In the genomic region with DNA sequence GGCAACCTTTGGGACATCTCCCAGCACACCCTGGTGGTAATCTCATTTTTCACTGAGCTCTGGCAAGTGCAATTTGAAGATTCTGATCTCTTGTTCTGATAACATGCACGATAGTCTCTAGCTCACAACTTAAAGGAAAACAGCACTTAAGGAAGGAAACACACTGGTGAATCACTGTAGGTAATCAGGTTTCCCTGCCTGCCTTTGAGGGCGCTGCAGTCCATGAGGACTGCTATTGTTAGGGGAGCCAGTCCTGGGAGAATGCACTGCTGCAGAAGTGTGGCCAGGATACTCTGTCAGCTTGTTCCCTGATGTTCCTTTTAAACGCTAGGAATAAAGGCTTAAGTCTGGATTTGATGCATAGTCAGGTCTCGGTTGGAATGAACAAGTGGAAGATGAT, we compare ENCODE assay signal across 15 mouse cellular contexts. TPM values are rescaled to one million over a fixed set of nuclear protein-coding genes. Genes with fewer than 3 reads are reported as not detected.
A peak's percentile ranks its signal among the peaks of the same experiment; 100 is the strongest.
DNase-seq lines count a peak whose midpoint lies in the region; ATAC-seq and TF ChIP-seq lines count a peak whose summit lies in the region.
"Had no signal": no experiment of that assay in that cellular context is flagged by ENCODE, and none has a peak within 500 bp of the region (broad histone marks: within the 10 kb centered on the region; RNA-seq: fewer than 3 reads in every experiment).

No protein-coding gene starts in this region.

- peak; percentile 17 for DNase-seq in embryo, embryonic 10 days (ENCODE audit: low spot score)
- DNase-seq in embryo, embryonic 11 days: no peak
- DNase-seq in hindbrain, postnatal 0 days (ENCODE audit: low spot score): peak; percentile 52
- peak; percentile 17 for DNase-seq in urinary bladder, postnatal 14 days (ENCODE audit: low spot score)
- no peak for DNase-seq in urinary bladder, postnatal 10 days (ENCODE audit: low spot score)
- DNase-seq in stomach, postnatal 0 days (ENCODE audit: low spot score): peak; percentile 47
- no peak for DNase-seq in adrenal gland, postnatal 10 days
- DNase-seq: gastrocnemius, postnatal 14 days; lung, postnatal 14 days; right cerebral cortex, adult 18-20 months had no signal

- peak overlapping the region; percentile 81 for H3K4me3 ChIP-seq in hindbrain, postnatal 0 days (ENCODE audit: low read length)
- H3K4me3 ChIP-seq in hindbrain, embryonic 13.5 days: no peak overlapping the region
- no peak overlapping the region for H3K4me3 ChIP-seq in stomach, postnatal 0 days (ENCODE audit: low read depth, low read length)
- H3K4me3 ChIP-seq: forebrain, embryonic 10.5 days; limb, embryonic 15.5 days; myocyte had no signal

- no peak overlapping the region for H3K9ac ChIP-seq in hindbrain, postnatal 0 days (replicated peaks; ENCODE audit: low read length)
- no peak overlapping the region for H3K9ac ChIP-seq in hindbrain, embryonic 13.5 days
- no peak overlapping the region for H3K9ac ChIP-seq in stomach, postnatal 0 days (ENCODE audit: low read length)
- H3K9ac ChIP-seq: limb, embryonic 15.5 days had no signal

- WGBS in hindbrain, postnatal 0 days: 19% methylated on average over 4 of the region's 4 CpGs
- 39% methylated on average over 4 of the region's 4 CpGs for WGBS in hindbrain, embryonic 13.5 days
- WGBS in stomach, postnatal 0 days: 34% methylated on average over 4 of the region's 4 CpGs

- no peak for ATAC-seq in hindbrain, postnatal 0 days
- no peak for ATAC-seq in hindbrain, embryonic 13.5 days (ENCODE audit: low FRiP score)
- no peak for ATAC-seq in stomach, postnatal 0 days (ENCODE audit: low FRiP score, low TSS enrichment)

- peak overlapping the region; percentile 89 for H3K4me2 ChIP-seq in hindbrain, postnatal 0 days (ENCODE audit: low read depth, low read length)
- H3K4me2 ChIP-seq in hindbrain, embryonic 13.5 days: no peak overlapping the region
- no peak overlapping the region for H3K4me2 ChIP-seq in stomach, postnatal 0 days (replicated peaks; ENCODE audit: low read depth)
- H3K4me2 ChIP-seq: limb, embryonic 15.5 days had no signal

- H3K9me3 ChIP-seq in hindbrain, postnatal 0 days (ENCODE audit: low read length): no peaks in the 10 kb centered on the region
- no peaks in the 10 kb centered on the region for H3K9me3 ChIP-seq in hindbrain, embryonic 13.5 days
- no peaks in the 10 kb centered on the region for H3K9me3 ChIP-seq in stomach, postnatal 0 days (ENCODE audit: control insufficient read depth, low read length)
- H3K9me3 ChIP-seq: forebrain, embryonic 10.5 days; limb, embryonic 15.5 days had no signal

- no peaks in the 10 kb centered on the region for H3K36me3 ChIP-seq in hindbrain, postnatal 0 days (ENCODE audit: insufficient read depth, low read length)
- H3K36me3 ChIP-seq in hindbrain, embryonic 13.5 days: no peaks in the 10 kb centered on the region
- H3K36me3 ChIP-seq in stomach, postnatal 0 days (ENCODE audit: control insufficient read depth, insufficient read depth, low read length): no peaks in the 10 kb centered on the region
- H3K36me3 ChIP-seq: forebrain, embryonic 10.5 days; G1E; limb, embryonic 15.5 days had no signal

- TF ChIP-seq EP300 in stomach, postnatal 0 days (optimal IDR thresholded peaks at IDR 0.05): no peak

- H3K27ac ChIP-seq in hindbrain, postnatal 0 days: no peak overlapping the region
- no peak overlapping the region for H3K27ac ChIP-seq in hindbrain, embryonic 13.5 days
- H3K27ac ChIP-seq in stomach, postnatal 0 days (replicated peaks): no peak overlapping the region
- H3K27ac ChIP-seq: forebrain, embryonic 10.5 days; limb, embryonic 15.5 days had no signal

- no peaks in the 10 kb centered on the region for H3K4me1 ChIP-seq in hindbrain, postnatal 0 days (ENCODE audit: insufficient read depth, low read length)
- H3K4me1 ChIP-seq in hindbrain, embryonic 13.5 days (replicated peaks): peaks cover 15% of the 10 kb centered on the region
- H3K4me1 ChIP-seq in stomach, postnatal 0 days (replicated peaks; ENCODE audit: control insufficient read depth, insufficient read depth): no peaks in the 10 kb centered on the region

- 0 out of 2 replicates have a peak, but pooled peaks cover 6% of the 10 kb centered on the region for H3K27me3 ChIP-seq in hindbrain, postnatal 0 days (ENCODE audit: insufficient read depth, low read length)
- peaks cover 35% of the 10 kb centered on the region for H3K27me3 ChIP-seq in hindbrain, embryonic 13.5 days
- H3K27me3 ChIP-seq in stomach, postnatal 0 days (ENCODE audit: control insufficient read depth, insufficient read depth, low read length): no peaks in the 10 kb centered on the region

- peak; percentile 57 for TF ChIP-seq CTCF in hindbrain, postnatal 0 days (IDR thresholded peaks at IDR 0.05; ENCODE audit: low read depth)
- TF ChIP-seq CTCF in stomach, postnatal 0 days (IDR thresholded peaks at IDR 0.05; ENCODE audit: low read depth): peak; percentile 68

RNA-seq across cellular contexts. Expression of gene Slc4a4, which starts 2.7 kb away (rescaled TPM):
- total RNA-seq in hindbrain, postnatal 0 days (2014; rRNA removed): 68.8 and 73.0 TPM in 2 replicates
- polyA plus RNA-seq in hindbrain, postnatal 0 days (2015; fragmentation: Nextera tagmentation; extraction: Ambion mirVana): 30.6 and 31.1 TPM in 2 replicates
- 3.1 and 3.3 TPM in 2 replicates for polyA plus RNA-seq in hindbrain, embryonic 13.5 days (2015; fragmentation: Nextera tagmentation; extraction: Ambion mirVana)
- 6.2 and 6.3 TPM in 2 replicates for polyA plus RNA-seq in stomach, postnatal 0 days (2015; fragmentation: Nextera tagmentation; extraction: Ambion mirVana)
- 100 to 1,000 TPM in 1 of 2 experiments, 10 to 100 TPM in 1; 99.5 to 108 TPM for total RNA-seq in adrenal gland, postnatal 10 days (2021)
- polyA plus RNA-seq: G1E had no signal

Comparison
In these comparisons a context has a peak if more than half of its experiments do, and no peak if none do; other contexts are left out.
1. DNase-seq: peak in embryo, embryonic 10 days (single experiment), hindbrain, postnatal 0 days (single experiment), urinary bladder, postnatal 14 days (single experiment) and stomach, postnatal 0 days (single experiment); none in embryo, embryonic 11 days (single experiment), urinary bladder, postnatal 10 days (single experiment) and adrenal gland, postnatal 10 days (single experiment).